8 mouse cellular contexts compared by ENCODE assay signal in the genomic region with DNA sequence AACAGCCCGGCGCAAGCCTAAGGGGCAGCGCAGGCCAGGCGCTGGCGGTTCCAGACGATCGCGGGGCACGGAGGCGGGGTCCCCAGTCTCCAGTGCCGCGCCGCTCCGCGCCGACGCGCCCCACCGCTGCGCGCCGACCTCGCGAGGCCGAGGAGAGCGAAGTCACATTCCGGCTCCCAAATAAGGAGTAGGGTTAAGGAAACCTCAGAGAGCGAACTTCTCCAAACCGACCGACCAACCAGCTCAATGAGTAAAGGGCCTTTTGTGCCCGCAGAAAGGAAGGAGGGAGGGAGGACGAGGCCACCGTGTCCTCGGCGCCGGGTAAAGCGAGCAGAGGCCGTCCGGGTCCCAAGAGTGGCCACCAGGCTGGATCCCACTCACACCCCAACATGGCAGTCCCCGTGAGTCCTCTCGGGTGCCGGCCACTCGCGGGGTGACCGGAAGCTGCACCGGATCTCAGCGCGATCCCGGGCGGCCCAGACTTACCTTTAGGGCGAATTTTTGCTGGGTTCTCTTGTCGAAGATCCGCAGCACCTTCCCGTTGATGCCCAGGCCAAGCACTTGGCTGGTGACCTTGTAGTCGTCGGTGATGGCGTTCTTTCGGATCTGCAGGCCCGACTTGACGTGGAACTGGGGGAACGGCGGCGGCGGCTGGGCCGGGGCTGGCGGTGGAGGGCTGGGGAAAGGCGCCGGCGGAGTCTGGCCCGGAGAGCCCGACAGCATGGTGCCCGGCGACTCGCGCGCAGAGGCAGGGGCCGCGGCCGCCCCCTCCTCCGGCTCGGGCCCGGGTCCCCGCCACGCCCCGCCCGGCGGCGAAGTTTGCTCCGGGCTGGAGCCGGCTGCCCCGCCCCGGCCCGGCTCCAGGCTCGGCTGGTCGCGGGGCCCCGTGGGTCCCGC. TPM values are rescaled to one million over a fixed set of nuclear protein-coding genes. Genes with fewer than 3 reads are reported as not detected.
A peak's percentile ranks its signal among the peaks of the same experiment; 100 is the strongest.
DNase-seq lines count a peak whose midpoint lies in the region; ATAC-seq and TF ChIP-seq lines count a peak whose summit lies in the region.

No protein-coding gene starts in this region.

- peaks cover 18% of the 10 kb centered on the region; the same call in 1 of the 2 replicates for H3K27me3 ChIP-seq in embryonic facial prominence, embryonic 10.5 days (replicated peaks; ENCODE audit: low read depth, poor library complexity, severe bottlenecking)
- no peaks in the 10 kb centered on the region for H3K27me3 ChIP-seq in kidney, adult 2 months (replicated peaks; ENCODE audit: control insufficient read depth, insufficient read depth, low read length)
- no peaks in the 10 kb centered on the region for H3K27me3 ChIP-seq in lung, embryonic 14.5 days (ENCODE audit: insufficient read depth, low read length)
- H3K27me3 ChIP-seq in neural tube, embryonic 14.5 days (ENCODE audit: control insufficient read depth, insufficient read depth, low read length) = no peaks in the 10 kb centered on the region

- peak overlapping the region; percentile 94 for H3K27ac ChIP-seq in embryonic facial prominence, embryonic 10.5 days (replicated peaks)
- H3K27ac ChIP-seq in kidney, adult 2 months (ENCODE audit: insufficient read depth, low read depth, low read length) = peak overlapping the region; percentile 83
- H3K27ac ChIP-seq in lung, embryonic 14.5 days (ENCODE audit: low read depth) = peak overlapping the region; percentile 95
- H3K27ac ChIP-seq in neural tube, embryonic 14.5 days (ENCODE audit: low read depth, low read length) = peak overlapping the region; percentile 75

- peaks cover 49% of the 10 kb centered on the region for H3K4me1 ChIP-seq in embryonic facial prominence, embryonic 10.5 days
- peaks cover 35% of the 10 kb centered on the region for H3K4me1 ChIP-seq in kidney, adult 2 months (ENCODE audit: control insufficient read depth, insufficient read depth, low read length)
- H3K4me1 ChIP-seq in lung, embryonic 14.5 days (ENCODE audit: insufficient read depth) = peaks cover 18% of the 10 kb centered on the region
- H3K4me1 ChIP-seq in neural tube, embryonic 14.5 days (ENCODE audit: control insufficient read depth, insufficient read depth, low read length) = peaks cover 22% of the 10 kb centered on the region

- TF ChIP-seq POLR2A in kidney, adult 2 months (IDR thresholded peaks at IDR 0.05; ENCODE audit: low read depth, low read length) = no peak

- DNase-seq in CD4-positive helper T cell, adult 2 months (ENCODE audit: low read depth, low spot score) = peak; percentile 75
- peak; percentile 69 for DNase-seq in T-cell, adult 2 months (ENCODE audit: low spot score)
- peak; percentile 79 for DNase-seq in embryonic facial prominence, embryonic 10.5 days (ENCODE audit: low spot score)
- DNase-seq in heart, adult 9 months (ENCODE audit: low spot score in 2 of 2) = peak; percentile 69 to 77
- DNase-seq in kidney, adult 2 months = peak; percentile 78
- DNase-seq in lung, embryonic 14.5 days = peak; percentile 88
- peak; percentile 48 to 53 for DNase-seq in thymus, postnatal 36 days

- peak; percentile 66 for ATAC-seq in lung, embryonic 14.5 days (ENCODE audit: insufficient read depth)
- peak; percentile 67 for ATAC-seq in neural tube, embryonic 14.5 days (ENCODE audit: low read depth)

- TF ChIP-seq CTCF in kidney, adult 2 months (conservative IDR thresholded peaks at IDR 0.05; ENCODE audit: insufficient read depth, insufficient read length, low read depth, low read length) = no peak
- no peak for TF ChIP-seq CTCF in lung, embryonic 14.5 days (IDR thresholded peaks at IDR 0.05; ENCODE audit: low read depth)

- no peaks in the 10 kb centered on the region for H3K9me3 ChIP-seq in embryonic facial prominence, embryonic 10.5 days
- no peaks in the 10 kb centered on the region for H3K9me3 ChIP-seq in lung, embryonic 14.5 days (ENCODE audit: low read depth, low read length)
- no peaks in the 10 kb centered on the region for H3K9me3 ChIP-seq in neural tube, embryonic 14.5 days (ENCODE audit: control insufficient read depth, low read length)

- H3K4me2 ChIP-seq in lung, embryonic 14.5 days = peak overlapping the region; percentile 90
- peak overlapping the region; percentile 83 for H3K4me2 ChIP-seq in neural tube, embryonic 14.5 days (ENCODE audit: low read depth, low read length)

- peaks cover 11% of the 10 kb centered on the region for H3K36me3 ChIP-seq in embryonic facial prominence, embryonic 10.5 days (replicated peaks)
- H3K36me3 ChIP-seq in kidney, adult 2 months (ENCODE audit: control insufficient read depth, insufficient read depth, low read length) = no peaks in the 10 kb centered on the region
- H3K36me3 ChIP-seq in lung, embryonic 14.5 days (ENCODE audit: insufficient read depth) = no peaks in the 10 kb centered on the region
- H3K36me3 ChIP-seq in neural tube, embryonic 14.5 days (ENCODE audit: control insufficient read depth, insufficient read depth, low read length) = no peaks in the 10 kb centered on the region

- peak overlapping the region; percentile 91 for H3K9ac ChIP-seq in lung, embryonic 14.5 days
- H3K9ac ChIP-seq in neural tube, embryonic 14.5 days (replicated peaks; ENCODE audit: low read depth, low read length) = peak overlapping the region; percentile 81

- under 1% methylated on average over 98 of the region's 98 CpGs for WGBS in embryonic facial prominence, embryonic 10.5 days
- WGBS in kidney, adult 2 months = under 1% methylated on average over 98 of the region's 98 CpGs
- WGBS in lung, embryonic 14.5 days = under 1% methylated on average over 84 of the region's 98 CpGs
- under 1% methylated on average over 77 of the region's 98 CpGs for WGBS in neural tube, embryonic 14.5 days

- peak overlapping the region; percentile 94 for H3K4me3 ChIP-seq in embryonic facial prominence, embryonic 10.5 days
- H3K4me3 ChIP-seq in kidney, adult 2 months (ENCODE audit: insufficient read depth, low read depth, low read length) = peak overlapping the region; percentile 95
- H3K4me3 ChIP-seq in lung, embryonic 14.5 days (ENCODE audit: low read depth, low read length) = peak overlapping the region; percentile 96
- peak overlapping the region; percentile 83 for H3K4me3 ChIP-seq in neural tube, embryonic 14.5 days (ENCODE audit: low read depth, low read length)

RNA-seq across cellular contexts. Expression of gene Mapkapk2, which starts 0.6 kb away (rescaled TPM):
- polyA plus RNA-seq in embryonic facial prominence, embryonic 10.5 days (2016; fragmentation: Nextera tagmentation; extraction: Ambion mirVana) = 44.4 and 45.4 TPM in 2 replicates
- polyA plus RNA-seq in kidney, adult 2 months (2012; rRNA removed) = 95.3 and 99.5 TPM in 2 replicates
- 63.6 and 72.3 TPM in 2 replicates for polyA plus RNA-seq in lung, embryonic 14.5 days (2014; fragmentation: Nextera tagmentation; extraction: Ambion mirVana)
- polyA plus RNA-seq in neural tube, embryonic 14.5 days (2014; fragmentation: Nextera tagmentation; extraction: Ambion mirVana) = 15.8 and 16.1 TPM in 2 replicates

RNA-seq across cellular contexts. Expression of gene Dyrk3, which starts 41.1 kb away (rescaled TPM):
- 8.7 and 9.7 TPM in 2 replicates for polyA plus RNA-seq in embryonic facial prominence, embryonic 10.5 days (2016; fragmentation: Nextera tagmentation; extraction: Ambion mirVana)
- 0.94 and 1.4 TPM in 2 replicates for polyA plus RNA-seq in kidney, adult 2 months (2012; rRNA removed)
- 3.9 and 4.3 TPM in 2 replicates for polyA plus RNA-seq in lung, embryonic 14.5 days (2014; fragmentation: Nextera tagmentation; extraction: Ambion mirVana)
- polyA plus RNA-seq in neural tube, embryonic 14.5 days (2014; fragmentation: Nextera tagmentation; extraction: Ambion mirVana) = 12.6 and 16.5 TPM in 2 replicates

RNA-seq across cellular contexts. Expression of gene Eif2d, which starts 55.9 kb away (rescaled TPM):
- polyA plus RNA-seq in embryonic facial prominence, embryonic 10.5 days (2016; fragmentation: Nextera tagmentation; extraction: Ambion mirVana) = 66.9 and 70.3 TPM in 2 replicates
- polyA plus RNA-seq in kidney, adult 2 months (2012; rRNA removed) = 32.1 and 35.5 TPM in 2 replicates
- polyA plus RNA-seq in lung, embryonic 14.5 days (2014; fragmentation: Nextera tagmentation; extraction: Ambion mirVana) = 58.0 and 63.5 TPM in 2 replicates
- polyA plus RNA-seq in neural tube, embryonic 14.5 days (2014; fragmentation: Nextera tagmentation; extraction: Ambion mirVana) = 54.8 and 58.7 TPM in 2 replicates

Comparison
In these comparisons a context has a peak if more than half of its experiments do, and no peak if none do; other contexts are left out.
1. Peak in every context shown above with its lines: DNase-seq, ATAC-seq, H3K4me3 ChIP-seq and H3K27ac ChIP-seq.